Mouse (Mus musculus): ENCODE data around the gene Thsd4.
A peak's percentile ranks its signal among the peaks of the same experiment; 100 is the strongest.

The Thsd4 gene

GRCm38 (mm10) chr9:60516379-60516778 is 5.5 kb downstream of the Thsd4 start:
- DNase-seq = no peak

GRCm38 (mm10) chr9:60513329-60513788 is 8.5 kb downstream of the Thsd4 start:
- DNase-seq = no peak

- peak; percentile 58 to 67 for DNase-seq
Observed at GRCm38 (mm10) chr9:60510876-60511275, 11.0 kb downstream of the Thsd4 start.

GRCm38 (mm10) chr9:60506136-60506535 is 15.7 kb downstream of the Thsd4 start:
- DNase-seq = peak in 1 of 2 experiments; percentile 36

- no peak for DNase-seq
Observed at GRCm38 (mm10) chr9:60504378-60505285, 17.2 kb downstream of the Thsd4 start.

GRCm38 (mm10) chr9:60502220-60502619 is 19.6 kb downstream of the Thsd4 start:
- no peak for DNase-seq

GRCm38 (mm10) chr9:60501504-60502179 is 20.2 kb downstream of the Thsd4 start:
- DNase-seq = no peak

GRCm38 (mm10) chr9:60492275-60492974 is 29.4 kb downstream of the Thsd4 start:
- no peak for DNase-seq

GRCm38 (mm10) chr9:60491489-60492100 is 30.3 kb downstream of the Thsd4 start:
- DNase-seq = no peak

- DNase-seq = no peak
Observed at GRCm38 (mm10) chr9:60491079-60491478, 30.8 kb downstream of the Thsd4 start.

GRCm38 (mm10) chr9:60488816-60489215 is 33.0 kb downstream of the Thsd4 start:
- peak in 1 of 2 experiments; percentile 24 for DNase-seq

GRCm38 (mm10) chr9:60482165-60482564 is 39.7 kb downstream of the Thsd4 start:
- no peak for DNase-seq

- no peak for DNase-seq
Observed at GRCm38 (mm10) chr9:60480052-60480451, 41.8 kb downstream of the Thsd4 start.

GRCm38 (mm10) chr9:60478806-60479205 is 43.0 kb downstream of the Thsd4 start:
- DNase-seq = peak in 1 of 2 experiments; percentile 19

GRCm38 (mm10) chr9:60477991-60478750 is 43.7 kb downstream of the Thsd4 start:
- peak in 1 of 2 experiments; percentile 31 for DNase-seq

GRCm38 (mm10) chr9:60460010-60460982 is 61.5 kb downstream of the Thsd4 start:
- no peak for DNase-seq

GRCm38 (mm10) chr9:60458468-60458962 is 63.3 kb downstream of the Thsd4 start:
- peak; percentile 62 to 70 for DNase-seq

- peak; percentile 76 to 83 for DNase-seq
Observed at GRCm38 (mm10) chr9:60457359-60458210, 64.3 kb downstream of the Thsd4 start.

GRCm38 (mm10) chr9:60456651-60457050 is 65.2 kb downstream of the Thsd4 start:
- DNase-seq = no peak

All from kidney, postnatal 4 days (tissue).